Mouse (Mus musculus) midbrain, embryonic 16.5 days (tissue): Measurements from ENCODE around the gene Rad23b. TPM values are rescaled to one million over a fixed set of nuclear protein-coding genes. Genes with fewer than 3 reads are reported as not detected.
"Not testable (repeated sequence)": the region's sequence is repeated elsewhere in the genome, so short reads cannot be mapped to it uniquely, and the experiment has no call there.

Source experiments
- ATAC-seq: fragments of 200-750 bp; cut with Nextera tagmentation; 2 replicates; pipeline ENCODE4 v1.8.0; 2017; ENCODE audit warnings: moderate TSS enrichment
- H3K27ac ChIP-seq: fragments of 300-500 bp; sonication (generic); 2 replicates; pipeline ENCODE4 v1.5.1; 2014; ENCODE audit warnings: mild to moderate bottlenecking, low read length, mixed read lengths
- H3K27me3 ChIP-seq: fragments of 300-500 bp; sonication (generic); 2 replicates; pipeline ENCODE4 v1.6.1; 2014; ENCODE audit warnings: low read depth, low read length, mixed read lengths; ENCODE audit not compliant: control insufficient read depth, insufficient read depth
- H3K36me3 ChIP-seq: fragments of 300-500 bp; sonication (generic); 2 replicates; pipeline ENCODE4 v1.6.1; 2014; ENCODE audit warnings: mild to moderate bottlenecking, low read length, moderate library complexity, mixed read lengths; ENCODE audit not compliant: control insufficient read depth, insufficient read depth
- H3K4me1 ChIP-seq: fragments of 300-500 bp; sonication (generic); 2 replicates; pipeline ENCODE4 v1.6.1; 2014; ENCODE audit warnings: mild to moderate bottlenecking, low read length, mixed read lengths; ENCODE audit not compliant: control insufficient read depth, insufficient read depth
- H3K4me2 ChIP-seq: fragments of 300-500 bp; sonication (generic); 2 replicates; pipeline ENCODE4 v1.6.1; 2014; ENCODE audit warnings: mild to moderate bottlenecking, low read length, mixed read lengths
- H3K4me3 ChIP-seq: fragments of 300-500 bp; sonication (generic); 2 replicates; pipeline ENCODE4 v1.5.1; 2014; ENCODE audit warnings: low read depth, mild to moderate bottlenecking, low read length, moderate library complexity, mixed read lengths
- H3K9ac ChIP-seq: fragments of 300-500 bp; sonication (generic); 2 replicates; pipeline ENCODE4 v1.6.1; 2014; ENCODE audit warnings: low read depth, low read length, mixed read lengths
- H3K9me3 ChIP-seq: fragments of 300-500 bp; sonication (generic); replicated peaks from 2 replicates; pipeline ENCODE4 v1.6.1; 2014; ENCODE audit warnings: mild to moderate bottlenecking, low read length, mixed read lengths; ENCODE audit not compliant: control insufficient read depth, poor library complexity, severe bottlenecking
- WGBS: fragments of 180-500 bp; shearing (Covaris S2); extraction: QIAGEN DNeasy Blood & Tissue Kit; methylation state at CpG from one replicate; pipeline ENCODE4 v1.1.7; 2014; 5-methylcytosine and 5-hydroxymethylcytosine counted together
- polyA plus RNA-seq: library from polyadenylated mRNA; unstranded; fragments of >200 nt; fragmentation: Nextera tagmentation; extraction: Ambion mirVana; gene quantifications from 2 replicates; pipeline ENCODE4 v1.2.1, GENCODE M21; 2015

Gene Rad23b
- polyA plus RNA-seq, result 84.4 and 86.0 TPM in 2 replicates

DNA sequence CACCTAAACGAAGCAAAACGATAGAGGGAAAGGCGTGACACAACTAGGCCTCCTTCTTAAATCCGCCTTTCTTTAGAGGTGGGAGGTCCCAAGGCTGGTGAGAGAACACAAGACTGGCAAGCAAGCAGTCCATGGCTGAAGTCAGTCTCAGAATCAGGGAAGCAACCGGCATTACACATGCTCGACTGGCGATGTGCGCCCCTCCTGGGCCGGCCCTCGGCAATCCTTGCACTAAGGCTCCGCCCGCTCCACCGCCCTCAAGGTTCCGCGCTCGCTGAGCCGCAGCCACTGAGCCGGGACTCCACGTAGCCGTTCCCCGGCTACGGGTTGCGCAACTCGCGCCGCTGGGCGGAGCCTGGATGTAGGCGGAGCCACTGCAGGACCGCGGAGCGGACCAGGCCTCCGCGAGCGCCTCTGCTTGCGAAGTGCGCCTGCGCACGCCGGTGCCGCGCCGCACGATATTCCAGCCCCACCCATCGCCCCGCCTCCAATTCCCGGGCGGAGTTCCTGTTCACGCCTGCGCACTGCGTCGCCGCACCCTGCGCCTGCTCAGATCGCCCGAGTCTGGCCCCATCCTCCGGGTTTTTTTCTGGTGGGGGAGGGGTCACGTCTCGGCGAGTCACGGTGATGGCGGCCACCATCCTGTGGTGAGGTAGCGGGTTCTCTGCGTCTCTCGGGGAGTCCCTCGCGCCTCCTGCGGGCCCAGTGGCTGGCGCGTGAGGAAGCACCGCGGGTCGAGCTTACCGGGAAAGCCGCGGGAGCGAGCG, at the start of gene Rad23b:
Rad23b (plus strand) TSS at position 592 of the 767 bp plus-strand sequence.
- Histone ChIP-seq H3K27me3 (no peaks in the 10 kb centered on the region), H3K4me2 (peak within 1 kb of the TSS; percentile 80), H3K36me3 (no peaks in the 10 kb centered on the region), H3K9ac (peak within 1 kb of the TSS; percentile 91), H3K4me1 (peaks cover 33% of the 10 kb centered on the region), H3K9me3 (no peaks in the 10 kb centered on the region), H3K4me3 (peak within 1 kb of the TSS; percentile 100), H3K27ac (peak within 1 kb of the TSS; percentile 95)
- ATAC-seq, result peak; percentile 97
- under 1% methylated on average over 77 of the region's 77 CpGs for WGBS

DNA sequence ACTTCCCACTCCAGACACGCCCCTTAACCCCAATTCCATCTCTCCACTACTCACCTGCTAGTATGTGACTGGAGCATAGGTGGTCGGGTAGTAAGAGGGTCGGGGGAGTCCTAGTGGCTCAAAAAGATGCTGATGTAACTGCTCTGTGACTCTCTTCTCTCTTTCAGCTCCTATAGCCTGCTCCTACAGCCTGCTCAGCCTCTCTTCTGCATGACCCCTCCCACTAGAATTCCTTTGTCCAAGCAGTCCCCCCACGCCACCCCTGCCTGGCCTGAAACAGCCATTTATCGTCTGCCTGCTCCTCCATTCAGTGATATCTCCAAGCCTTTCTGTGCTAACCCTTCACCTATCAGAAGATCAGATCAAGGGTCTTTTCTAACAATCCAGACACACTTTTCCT, 45.7 kb upstream of the Rad23b start:
- H3K27me3 ChIP-seq, result no peaks in the 10 kb centered on the region
- ATAC-seq, result no peak
- no peaks in the 10 kb centered on the region for H3K4me1 ChIP-seq
- no peak overlapping the region for H3K4me3 ChIP-seq
- WGBS, result 83% methylated on average over 5 of the region's 5 CpGs
- H3K36me3 ChIP-seq, result no peaks in the 10 kb centered on the region
- H3K4me2 ChIP-seq, result no peak overlapping the region
- no peak overlapping the region for H3K27ac ChIP-seq
- H3K9me3 ChIP-seq, result 0 out of 2 replicates have a peak, but pooled peaks cover 2% of the 10 kb centered on the region
- H3K9ac ChIP-seq, result no peak overlapping the region

DNA sequence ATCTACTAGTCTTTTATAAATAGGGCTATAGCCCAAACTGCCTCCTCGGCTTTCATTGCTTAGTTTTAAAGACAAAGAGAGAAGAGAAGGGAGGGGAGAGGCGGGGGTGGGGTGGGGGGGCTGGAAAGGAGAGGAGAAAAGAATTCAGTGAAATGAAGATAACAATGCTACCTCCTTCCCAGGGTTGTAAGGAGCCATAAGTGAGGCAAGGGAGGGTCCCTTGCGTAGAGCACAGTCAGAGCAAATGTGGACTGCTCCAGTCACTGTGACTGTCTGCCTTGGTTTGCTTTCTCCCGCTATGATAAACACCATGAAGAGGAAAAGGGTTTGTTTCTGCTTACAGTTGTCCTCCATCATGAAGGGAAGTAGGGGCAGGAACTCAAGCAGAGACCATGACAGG, 43.2 kb upstream of the Rad23b start:
- Histone ChIP-seq H3K36me3 (no peaks in the 10 kb centered on the region), H3K4me3 (no peak overlapping the region), H3K9me3 (0 out of 2 replicates have a peak, but pooled peaks cover 2% of the 10 kb centered on the region), H3K4me1 (no peaks in the 10 kb centered on the region), H3K27ac (no peak overlapping the region), H3K9ac (no peak overlapping the region), H3K4me2 (no peak overlapping the region), H3K27me3 (no peaks in the 10 kb centered on the region)
- WGBS, result 68% methylated on average over 4 of the region's 4 CpGs
- no peak for ATAC-seq

DNA sequence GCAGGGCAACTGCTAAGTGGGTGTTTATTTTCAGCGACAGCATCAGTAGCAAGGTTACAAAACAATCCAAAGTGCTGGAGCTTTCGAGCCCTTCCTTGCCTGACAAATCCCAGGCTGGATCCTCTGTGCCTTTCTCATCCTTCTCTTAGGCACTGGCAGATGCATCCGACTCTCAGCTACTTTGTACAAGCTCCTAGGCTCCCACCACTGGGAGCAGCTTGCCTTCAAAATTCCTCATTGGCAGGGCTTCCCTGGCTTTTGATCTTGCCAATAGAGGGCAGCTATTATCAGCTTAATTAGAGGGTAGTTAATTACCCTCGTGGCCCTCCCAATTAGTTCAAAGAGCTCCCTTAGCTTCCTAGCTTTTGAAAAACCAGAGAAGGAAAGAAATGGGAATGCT, 33.1 kb upstream of the Rad23b start:
- no peaks in the 10 kb centered on the region for H3K4me1 ChIP-seq
- no peak overlapping the region for H3K4me3 ChIP-seq
- no peaks in the 10 kb centered on the region for H3K36me3 ChIP-seq
- H3K9ac ChIP-seq, result no peak overlapping the region
- H3K27ac ChIP-seq, result no peak overlapping the region
- no peak overlapping the region for H3K4me2 ChIP-seq
- ATAC-seq, result peak; percentile 62; the same call in 1 of the 2 replicates
- 36% methylated on average over 4 of the region's 4 CpGs for WGBS
- H3K9me3 ChIP-seq, result no peaks in the 10 kb centered on the region; the same call in 1 of the 2 replicates
- no peaks in the 10 kb centered on the region for H3K27me3 ChIP-seq

DNA sequence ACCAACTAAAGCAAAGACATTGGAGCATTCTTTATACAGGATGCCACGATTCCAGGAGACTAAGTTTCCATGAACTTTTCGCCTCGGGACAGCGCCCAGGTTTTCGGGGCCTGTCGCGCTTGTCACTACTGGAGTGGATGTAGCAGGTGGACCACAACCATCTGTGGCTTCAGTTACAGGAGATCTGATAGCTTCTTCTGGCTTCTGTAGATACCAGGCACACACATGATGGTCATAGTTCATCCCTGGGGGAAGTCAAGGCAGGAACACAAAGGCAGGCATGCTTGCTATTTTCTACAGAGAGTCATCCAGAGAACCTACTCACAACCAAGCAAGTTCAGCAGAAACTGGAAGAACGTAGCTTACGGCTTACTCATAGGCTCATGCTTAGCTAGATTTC, 31.5 kb upstream of the Rad23b start:
- not testable (repeated sequence) for H3K27ac ChIP-seq, H3K4me1 ChIP-seq, H3K4me2 ChIP-seq, H3K36me3 ChIP-seq, H3K9me3 ChIP-seq, H3K27me3 ChIP-seq, H3K4me3 ChIP-seq, ATAC-seq, H3K9ac ChIP-seq
- WGBS, result 96% methylated on average over 9 of the region's 9 CpGs

DNA sequence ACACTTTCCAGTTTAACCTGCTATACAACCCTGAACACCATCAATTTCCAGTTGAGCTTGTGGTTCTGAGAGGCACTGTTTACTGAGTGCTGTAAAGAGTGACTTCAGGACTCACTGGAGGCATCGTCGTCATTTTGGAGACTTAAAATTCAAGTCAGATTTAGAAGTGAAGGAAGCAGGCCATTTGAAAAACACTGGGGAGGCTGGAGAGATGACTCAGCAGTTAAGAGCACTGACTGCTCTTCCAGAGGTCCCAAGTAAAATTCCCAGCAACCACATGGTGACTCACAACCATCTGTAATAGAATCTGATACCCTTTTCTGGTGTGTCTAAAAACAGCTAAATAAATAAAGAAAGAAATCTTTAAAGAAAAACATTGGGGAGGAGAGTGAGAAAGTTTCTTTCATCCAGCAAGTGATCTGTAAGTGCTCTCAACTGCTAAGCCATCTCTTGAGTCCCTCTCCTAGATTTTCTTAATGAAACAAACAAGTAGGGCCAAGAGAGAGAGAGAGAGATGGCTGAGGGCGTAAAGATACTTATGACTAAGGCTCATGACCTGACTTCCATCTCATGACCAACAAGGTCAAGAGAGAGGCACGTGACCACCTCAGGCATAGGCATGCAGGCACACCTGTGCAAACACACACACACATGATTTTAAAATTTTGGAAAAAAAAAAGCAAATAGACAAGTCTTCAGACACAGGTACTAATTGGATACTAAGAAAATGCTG, 23.9 kb upstream of the Rad23b start:
- H3K9me3 ChIP-seq, result no peaks in the 10 kb centered on the region; the same call in 1 of the 2 replicates
- no peak overlapping the region for H3K4me2 ChIP-seq
- ATAC-seq, result no peak
- no peaks in the 10 kb centered on the region for H3K36me3 ChIP-seq
- no peak overlapping the region for H3K27ac ChIP-seq
- H3K4me3 ChIP-seq, result no peak overlapping the region
- no peak overlapping the region for H3K9ac ChIP-seq
- no peaks in the 10 kb centered on the region for H3K27me3 ChIP-seq
- no peaks in the 10 kb centered on the region for H3K4me1 ChIP-seq
- 69% methylated on average over 4 of the region's 4 CpGs for WGBS

DNA sequence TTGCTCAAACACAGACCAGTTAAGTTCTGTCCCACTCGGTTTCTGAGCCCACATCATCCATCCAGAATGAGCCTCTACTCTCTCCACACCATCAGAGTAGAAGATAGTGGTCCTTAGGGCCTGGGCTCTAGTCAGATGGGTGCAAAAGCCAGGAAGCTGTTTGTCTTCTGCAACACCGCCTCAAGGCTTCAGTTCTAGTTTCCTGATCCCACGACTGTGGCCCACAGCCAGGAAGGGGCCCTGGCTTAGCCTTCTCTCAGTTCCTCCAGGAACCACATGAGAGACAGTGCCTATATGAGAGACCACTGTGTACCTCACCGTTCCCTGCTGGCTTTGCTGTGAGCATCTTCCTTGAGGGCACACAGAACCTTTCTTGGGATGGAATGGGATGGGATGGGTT, 22.3 kb upstream of the Rad23b start:
- Histone ChIP-seq H3K9ac (no peak overlapping the region), H3K4me3 (no peak overlapping the region), H3K27me3 (no peaks in the 10 kb centered on the region), H3K9me3 (no peaks in the 10 kb centered on the region), H3K4me1 (no peaks in the 10 kb centered on the region), H3K36me3 (no peaks in the 10 kb centered on the region), H3K4me2 (no peak overlapping the region), H3K27ac (no peak overlapping the region)
- WGBS, result 84% methylated on average over 4 of the region's 4 CpGs
- no peak for ATAC-seq

DNA sequence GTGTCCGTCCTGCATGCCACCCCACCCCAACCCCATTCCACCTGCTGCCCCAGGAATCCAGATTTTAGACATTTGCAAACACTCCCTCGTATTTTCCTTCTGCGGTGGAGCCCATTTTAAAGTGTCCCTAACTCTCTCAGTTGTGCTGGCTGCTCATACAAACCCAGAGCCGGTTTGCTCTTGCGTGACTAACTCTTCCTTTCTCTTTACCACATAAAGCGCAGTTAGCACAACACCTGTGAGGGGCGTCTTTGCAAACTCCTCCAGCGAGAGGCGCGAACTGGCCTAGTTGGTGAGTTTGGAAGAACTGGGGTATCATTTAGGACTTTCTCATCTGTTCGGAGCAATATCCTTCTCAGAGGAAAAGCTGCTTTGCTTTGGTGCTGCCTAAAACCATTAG, 21.4 kb upstream of the Rad23b start:
- Histone ChIP-seq H3K4me2 (no peak overlapping the region), H3K36me3 (no peaks in the 10 kb centered on the region), H3K27ac (no peak overlapping the region), H3K9ac (no peak overlapping the region), H3K4me3 (no peak overlapping the region), H3K9me3 (no peaks in the 10 kb centered on the region), H3K27me3 (no peaks in the 10 kb centered on the region), H3K4me1 (no peaks in the 10 kb centered on the region)
- ATAC-seq, result no peak
- WGBS, result 86% methylated on average over 11 of the region's 11 CpGs

DNA sequence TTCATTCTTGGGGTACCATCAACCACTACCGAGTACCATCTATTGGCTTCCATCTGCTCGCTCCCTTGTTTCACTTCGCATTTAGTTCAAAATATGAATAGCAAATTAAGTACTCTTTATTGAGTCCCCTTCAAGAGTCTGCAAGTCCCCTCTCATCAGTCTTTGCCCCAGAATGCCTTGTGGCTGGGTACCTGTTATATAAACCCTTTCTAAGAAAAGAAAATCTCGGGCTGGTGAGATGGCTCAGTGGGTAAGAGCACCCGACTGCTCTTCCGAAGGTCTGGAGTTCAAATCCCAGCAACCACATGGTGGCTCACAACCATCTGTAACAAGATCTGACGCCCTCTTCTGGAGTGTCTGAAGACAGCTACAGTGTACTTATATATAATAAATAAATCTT, 20.9 kb upstream of the Rad23b start:
- H3K4me3 ChIP-seq, H3K4me2 ChIP-seq, H3K27ac ChIP-seq, H3K9me3 ChIP-seq, H3K27me3 ChIP-seq, H3K4me1 ChIP-seq, H3K36me3 ChIP-seq, H3K9ac ChIP-seq, ATAC-seq: not testable (repeated sequence)
- WGBS, result 94% methylated on average over 6 of the region's 7 CpGs
